Mouse (Mus musculus) neural tube, embryonic 13.5 days (tissue): Measurements from ENCODE around the gene Misp. TPM values are rescaled to one million over a fixed set of nuclear protein-coding genes. Genes with fewer than 3 reads are reported as not detected.

Experiments used
- microRNA-seq: library from miRNA; unstranded; fragments of <30 nt; microRNA quantifications from one replicate; pipeline ENCODE4, GENCODE M21; 2016
- polyA plus RNA-seq: library from polyadenylated mRNA; unstranded; fragments of >200 nt; fragmentation: Nextera tagmentation; extraction: Ambion mirVana; gene quantifications from 2 replicates; pipeline ENCODE4 v1.2.1, GENCODE M21; 2015

Misp gene
- polyA plus RNA-seq, 1 experiment from 2014 or later, result 2.5 TPM

Small RNA genes lying within 50 kb of the gene (microRNA-seq; reads per million reads assigned to microRNA genes)
- gene Mir6910, result not detected

Other genes starting within 250 kb of the Misp start
- gene Theg, start 233.7 kb upstream of the Misp start, polyA plus RNA-seq, result not detected in 2 replicates
- 0.11 and 0.17 TPM in 2 replicates for gene C2cd4c, start 207.0 kb upstream of the Misp start, polyA plus RNA-seq
- 34.5 and 39.0 TPM in 2 replicates for gene Shc2, start 183.1 kb upstream of the Misp start, polyA plus RNA-seq
- not detected in 2 replicates for gene Odf3l2, start 175.3 kb upstream of the Misp start, polyA plus RNA-seq
- gene Madcam1, start 156.4 kb upstream of the Misp start, polyA plus RNA-seq, result 0.62 and 1.1 TPM in 2 replicates
- 82.3 and 90.2 TPM in 2 replicates for gene Tpgs1, start 151.6 kb upstream of the Misp start, polyA plus RNA-seq
- gene Cdc34, start 138.8 kb upstream of the Misp start, polyA plus RNA-seq, result 98.3 and 98.7 TPM in 2 replicates
- gene Gzmm, start 132.0 kb upstream of the Misp start, polyA plus RNA-seq, result 0.69 and 1.5 TPM in 2 replicates
- gene Bsg, start 116.5 kb upstream of the Misp start, polyA plus RNA-seq, result 750 and 762 TPM in 2 replicates
- gene Hcn2, start 104.4 kb upstream of the Misp start, polyA plus RNA-seq, result 0.78 and 0.83 TPM in 2 replicates
- gene Polrmt, start 74.4 kb upstream of the Misp start, polyA plus RNA-seq, result 40.7 and 41.2 TPM in 2 replicates
- gene Fgf22, start 65.9 kb upstream of the Misp start, polyA plus RNA-seq, result 1.7 and 2.7 TPM in 2 replicates
- 96.2 and 98.5 TPM in 2 replicates for gene Rnf126, start 54.0 kb upstream of the Misp start, polyA plus RNA-seq
- gene Fstl3, start 43.7 kb upstream of the Misp start, polyA plus RNA-seq, result 1.9 and 2.8 TPM in 2 replicates
- 0.07 and 0.69 TPM in 2 replicates for gene Prss57, start 30.0 kb upstream of the Misp start, polyA plus RNA-seq
- gene Palm, start 27.4 kb upstream of the Misp start, polyA plus RNA-seq, result 214 and 231 TPM in 2 replicates
- 87.9 and 114 TPM in 2 replicates for gene Ptbp1, start 33.4 kb downstream of the Misp start, polyA plus RNA-seq
- 14.3 and 14.7 TPM in 2 replicates for gene Prtn3, start 53.5 kb downstream of the Misp start, polyA plus RNA-seq
- 343 and 361 TPM in 2 replicates for gene Plppr3, start 53.6 kb downstream of the Misp start, polyA plus RNA-seq
- gene Elane, start 65.3 kb downstream of the Misp start, polyA plus RNA-seq, result 0.67 TPM in 1 of 2 replicates, not detected in the other
- gene Cfd, start 69.9 kb downstream of the Misp start, polyA plus RNA-seq, result not detected in 2 replicates
- 47.4 and 49.0 TPM in 2 replicates for gene Med16, start 87.9 kb downstream of the Misp start, polyA plus RNA-seq
- 40.5 and 48.8 TPM in 2 replicates for gene Gm26602, start 89.9 kb downstream of the Misp start, polyA plus RNA-seq
- 2.1 and 2.4 TPM in 2 replicates for gene Kiss1r, start 96.0 kb downstream of the Misp start, polyA plus RNA-seq
- 237 and 249 TPM in 2 replicates for gene R3hdm4, start 100.2 kb downstream of the Misp start, polyA plus RNA-seq
- 3.4 and 5.4 TPM in 2 replicates for gene Arid3a, start 106.1 kb downstream of the Misp start, polyA plus RNA-seq
- gene Wdr18, start 139.2 kb downstream of the Misp start, polyA plus RNA-seq, result 67.0 and 85.7 TPM in 2 replicates
- 0.58 and 0.61 TPM in 2 replicates for gene Grin3b, start 149.7 kb downstream of the Misp start, polyA plus RNA-seq
- 21.0 and 21.4 TPM in 2 replicates for gene Tmem259, start 163.3 kb downstream of the Misp start, polyA plus RNA-seq
- gene Cnn2, start 167.6 kb downstream of the Misp start, polyA plus RNA-seq, result 55.6 and 56.2 TPM in 2 replicates
- gene Abca7, start 175.5 kb downstream of the Misp start, polyA plus RNA-seq, result 7.7 and 8.1 TPM in 2 replicates
- gene Arhgap45, start 195.7 kb downstream of the Misp start, polyA plus RNA-seq, result 2.4 and 2.9 TPM in 2 replicates
- 141 and 153 TPM in 2 replicates for gene Polr2e, start 218.8 kb downstream of the Misp start, polyA plus RNA-seq
- 505 and 556 TPM in 2 replicates for gene Gpx4, start 226.2 kb downstream of the Misp start, polyA plus RNA-seq